Mouse (Mus musculus) testis, adult 2 months (tissue): ENCODE results near the gene Rps3. TPM values are rescaled to one million over a fixed set of nuclear protein-coding genes. Genes with fewer than 3 reads are reported as not detected.
A peak's percentile ranks its signal among the peaks of the same experiment; 100 is the strongest.

Experiments used
- H3K27ac ChIP-seq: fragments of 200-500 bp; 2 replicates; pipeline ENCODE4 v1.5.1; 2012; ENCODE audit warnings: low read depth, low read length; ENCODE audit not compliant: control insufficient read depth, insufficient read depth
- H3K27me3 ChIP-seq: fragments of 200-500 bp; 2 replicates; pipeline ENCODE4 v1.6.1; 2012; ENCODE audit warnings: mild to moderate bottlenecking, low read length, moderate library complexity; ENCODE audit not compliant: control insufficient read depth, insufficient read depth
- H3K36me3 ChIP-seq: fragments of 200-500 bp; 2 replicates; pipeline ENCODE4 v1.6.1; 2012; ENCODE audit warnings: mild to moderate bottlenecking, low read length; ENCODE audit not compliant: control insufficient read depth, insufficient read depth
- H3K4me1 ChIP-seq: fragments of 200-500 bp; 2 replicates; pipeline ENCODE4 v1.6.1; 2012; ENCODE audit warnings: low read length; ENCODE audit not compliant: control insufficient read depth, insufficient read depth
- H3K4me3 ChIP-seq: fragments of 200-500 bp; 2 replicates; pipeline ENCODE4 v1.5.1; 2012; ENCODE audit warnings: low read depth, mild to moderate bottlenecking, low read length, moderate library complexity, mixed read lengths; ENCODE audit not compliant: control insufficient read depth
- CTCF ChIP-seq: fragments of 200-500 bp; IDR thresholded peaks from 2 replicates; pipeline ENCODE4 v1.5.1; 2012; ENCODE audit warnings: low read depth, mild to moderate bottlenecking, inconsistent platforms, low read length, moderate library complexity; ENCODE audit not compliant: control insufficient read depth, insufficient read depth, insufficient replicate concordance
- POLR2A ChIP-seq: fragments of 200-500 bp; IDR thresholded peaks from 2 replicates; pipeline ENCODE4 v1.6.1; 2012; ENCODE audit warnings: low read depth, mild to moderate bottlenecking, inconsistent platforms, low read length, moderate library complexity; ENCODE audit not compliant: control insufficient read depth
- polyA plus RNA-seq: library from polyadenylated mRNA; depleted of rRNA; stranded (reverse); fragments of >200 nt; gene quantifications from 2 replicates; pipeline ENCODE4 v1.2.3, GENCODE M21; 2012; rRNA removed

The Rps3 gene
- polyA plus RNA-seq: 70.0 and 73.9 TPM in 2 replicates

DNA sequence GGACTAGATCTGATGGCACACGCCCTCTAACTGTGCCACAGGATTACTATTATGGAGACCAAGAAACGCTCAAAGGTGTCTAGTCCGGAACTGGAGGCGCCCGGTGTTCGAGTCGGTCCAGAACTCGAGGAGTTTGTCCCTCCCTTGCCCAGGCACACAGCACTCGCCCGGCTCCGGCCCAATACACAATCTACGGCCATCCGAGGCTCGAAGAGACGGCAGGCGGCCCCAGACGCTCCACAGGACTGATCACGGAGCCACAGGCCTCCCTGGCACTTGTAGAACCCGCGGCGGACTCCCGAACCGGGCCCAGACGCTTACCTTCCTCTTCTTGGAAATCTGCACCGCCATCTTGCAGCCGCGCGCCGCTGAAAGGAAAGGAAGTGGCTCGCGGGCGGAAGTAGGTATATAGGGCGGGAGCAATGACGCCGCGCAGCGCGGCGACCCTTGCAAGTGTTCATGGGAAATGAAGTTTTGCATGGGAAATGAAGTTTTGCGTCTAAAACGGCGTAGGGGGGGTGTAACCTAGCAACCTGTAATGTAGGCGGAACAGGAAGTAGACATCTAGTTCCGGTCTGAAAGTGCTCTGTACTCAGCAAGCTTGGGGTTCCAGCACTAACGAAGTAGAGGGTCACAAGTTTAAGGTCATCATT lies at the start of gene Rps3:
Gene Rps3, minus strand, starts transcription at position 468 of the 653 bp plus-strand sequence.
- Histone ChIP-seq H3K36me3 (peaks cover 5% of the 10 kb centered on the region), H3K27me3 (no peaks in the 10 kb centered on the region), H3K4me1 (no peaks in the 10 kb centered on the region; the same call in 1 of the 2 replicates), H3K4me3 (peak within 1 kb of the TSS; percentile 91), H3K27ac (peak within 1 kb of the TSS; percentile 75)
- TF ChIP-seq POLR2A: peak; percentile 95
- TF ChIP-seq CTCF: no peak

DNA sequence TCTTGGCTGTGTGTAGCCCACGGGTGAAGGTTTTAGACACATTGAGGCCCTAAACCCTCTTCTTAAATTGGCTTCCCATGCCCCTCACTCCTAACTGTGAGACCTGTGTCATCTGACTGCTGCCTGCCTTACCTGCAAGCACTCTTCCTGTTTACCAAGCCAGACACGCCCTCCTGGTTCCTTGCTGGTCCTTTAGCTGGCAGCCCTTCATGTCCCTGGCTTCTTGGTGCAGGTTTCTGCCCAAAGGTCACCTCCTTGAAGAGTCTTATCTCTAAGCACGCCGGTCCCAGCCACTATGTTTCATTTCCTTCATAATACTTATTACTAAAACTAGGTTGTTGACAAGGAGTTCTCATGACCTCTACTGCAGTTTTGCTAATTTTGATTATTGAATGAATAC lies 49.0 kb upstream of the Rps3 start:
- no peaks in the 10 kb centered on the region for H3K27me3 ChIP-seq
- no peak overlapping the region for H3K4me3 ChIP-seq
- H3K36me3 ChIP-seq: no peaks in the 10 kb centered on the region
- no peak overlapping the region for H3K27ac ChIP-seq
- peaks cover 11% of the 10 kb centered on the region for H3K4me1 ChIP-seq
- TF ChIP-seq POLR2A (no peak), CTCF (no peak)

DNA sequence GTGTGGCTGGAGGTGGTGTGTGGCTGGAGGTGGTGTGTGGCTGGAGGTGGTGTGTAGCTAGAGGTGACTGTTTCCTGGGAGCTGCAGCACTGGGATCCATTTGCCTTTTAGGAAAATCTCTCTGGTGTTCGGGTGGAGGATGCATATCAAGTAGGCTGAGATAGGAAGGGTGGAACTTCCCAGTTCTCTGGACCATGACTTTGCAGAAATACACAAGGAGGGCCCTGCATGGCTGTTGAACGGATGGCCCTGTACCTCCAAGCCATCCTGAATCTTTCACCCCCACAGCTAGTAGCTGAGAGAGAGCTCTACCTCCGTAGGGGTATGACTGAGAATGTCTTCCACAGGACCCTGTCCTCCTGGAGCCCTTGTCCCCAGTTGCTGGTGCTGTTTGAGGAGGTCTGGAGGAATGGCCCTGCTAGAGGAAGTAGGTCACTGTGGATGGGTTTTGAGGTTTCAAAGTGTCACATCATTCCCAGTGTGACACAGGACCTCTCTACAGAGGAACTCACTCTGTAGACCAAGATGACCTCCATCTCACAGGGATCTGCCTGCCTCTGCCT lies 48.0 kb upstream of the Rps3 start:
- peaks cover 10% of the 10 kb centered on the region for H3K4me1 ChIP-seq
- no peaks in the 10 kb centered on the region for H3K36me3 ChIP-seq
- H3K27me3 ChIP-seq: no peaks in the 10 kb centered on the region
- TF ChIP-seq CTCF (no peak), POLR2A (no peak)
- no peak overlapping the region for H3K4me3 ChIP-seq
- H3K27ac ChIP-seq: no peak overlapping the region

DNA sequence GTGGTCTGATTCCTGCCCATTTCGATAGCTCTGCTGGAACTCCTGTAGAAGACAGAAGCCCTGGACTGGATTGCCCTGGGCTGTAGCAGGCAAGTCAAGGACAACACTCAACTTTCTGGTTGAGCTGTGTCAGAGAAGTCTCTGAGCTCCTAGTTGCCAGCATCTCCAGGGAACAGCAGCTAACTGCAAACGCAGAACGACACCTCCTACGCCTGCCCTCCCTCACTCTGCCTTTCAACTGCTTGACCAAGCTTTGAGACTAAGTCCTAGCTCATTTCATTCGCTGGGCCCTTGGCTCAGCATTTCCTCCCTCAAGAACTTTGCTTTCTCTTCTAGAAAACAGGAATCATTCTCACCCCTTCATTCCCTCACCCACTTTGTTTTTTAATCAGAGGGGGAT lies 45.9 kb upstream of the Rps3 start:
- Histone ChIP-seq H3K36me3 (no peaks in the 10 kb centered on the region), H3K4me3 (no peak overlapping the region), H3K27me3 (no peaks in the 10 kb centered on the region), H3K27ac (no peak overlapping the region), H3K4me1 (no peaks in the 10 kb centered on the region)
- no peak for TF ChIP-seq POLR2A

DNA sequence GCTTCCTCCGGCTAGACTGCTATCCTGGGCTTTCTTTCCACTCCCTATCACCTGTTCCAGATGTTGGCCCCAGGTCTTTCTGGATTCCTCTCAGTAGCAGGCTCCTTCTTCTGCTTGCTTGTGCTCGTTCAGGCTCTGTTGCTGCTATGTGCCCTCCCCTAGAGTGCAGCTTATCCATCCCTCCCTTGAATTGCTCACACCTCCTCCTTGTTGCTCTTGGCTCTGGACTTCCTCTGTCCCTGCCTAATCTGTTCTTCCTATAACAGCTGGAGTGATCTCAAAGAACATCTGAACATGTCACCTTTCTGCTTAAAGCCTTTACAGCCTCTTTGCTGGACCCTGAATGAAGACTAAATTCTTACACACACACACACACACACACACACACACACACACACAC lies 45.0 kb upstream of the Rps3 start:
- no peak for TF ChIP-seq CTCF
- TF ChIP-seq POLR2A: no peak
- Histone ChIP-seq H3K36me3 (no peaks in the 10 kb centered on the region), H3K4me1 (no peaks in the 10 kb centered on the region), H3K27me3 (no peaks in the 10 kb centered on the region), H3K4me3 (no peak overlapping the region), H3K27ac (no peak overlapping the region)

DNA sequence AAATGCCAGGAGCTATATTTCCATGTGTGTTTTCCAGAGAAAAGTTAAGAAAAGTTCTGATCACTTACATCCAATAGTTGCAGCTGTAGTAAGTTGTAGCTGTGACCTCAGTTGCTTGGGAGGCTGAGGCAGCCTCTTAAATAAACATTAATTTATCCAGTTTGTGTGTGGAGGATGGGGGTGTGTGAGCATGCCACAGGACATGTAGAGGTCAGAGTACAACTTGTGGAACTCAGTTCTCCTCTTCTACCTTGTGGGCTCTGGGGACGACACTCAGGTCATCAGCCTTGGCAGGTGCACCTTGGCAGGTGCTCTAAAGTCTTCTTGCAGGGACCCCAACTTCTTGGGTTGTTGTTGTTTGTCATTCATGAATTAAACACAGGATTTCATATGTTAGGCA lies 40.3 kb upstream of the Rps3 start:
- Histone ChIP-seq H3K27me3 (no peaks in the 10 kb centered on the region), H3K27ac (no peak overlapping the region), H3K4me3 (no peak overlapping the region), H3K36me3 (no peaks in the 10 kb centered on the region), H3K4me1 (no peaks in the 10 kb centered on the region)
- TF ChIP-seq CTCF: no peak
- no peak for TF ChIP-seq POLR2A

DNA sequence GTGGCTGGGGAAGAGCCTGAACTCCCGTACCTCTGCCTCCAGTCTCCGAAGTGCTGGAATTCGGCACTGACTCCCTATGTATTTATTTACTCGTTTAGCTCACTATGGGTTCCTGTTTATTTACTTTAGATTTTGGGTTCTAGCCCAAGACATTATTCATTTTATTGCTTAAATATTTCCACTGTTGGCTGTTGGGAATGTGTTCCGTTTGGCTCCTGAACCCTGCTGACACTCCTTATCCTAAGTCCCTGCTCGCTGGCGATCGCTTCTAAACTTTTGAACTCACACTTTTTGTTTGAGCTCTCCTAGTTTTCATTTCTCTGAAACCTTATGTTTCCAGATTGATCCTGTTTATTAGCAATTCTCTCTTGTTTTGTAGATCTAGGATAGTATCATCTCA lies 39.6 kb upstream of the Rps3 start:
- TF ChIP-seq POLR2A: no peak
- no peak for TF ChIP-seq CTCF
- Histone ChIP-seq H3K4me3 (no peak overlapping the region), H3K27me3 (no peaks in the 10 kb centered on the region), H3K4me1 (no peaks in the 10 kb centered on the region), H3K27ac (peak overlapping the region; percentile 8; the same call in 1 of the 2 replicates), H3K36me3 (no peaks in the 10 kb centered on the region)
